Mouse (Mus musculus) spleen, adult 18-20 months (tissue): ENCODE results near the gene Rps21.

Experiments
- DNase-seq, 2 experiments: peaks; one replicate each; pipeline ENCODE4 v3.0.0; 2022; ENCODE audit warnings: mixed read lengths in 2 of 2

The Rps21 gene

DNA sequence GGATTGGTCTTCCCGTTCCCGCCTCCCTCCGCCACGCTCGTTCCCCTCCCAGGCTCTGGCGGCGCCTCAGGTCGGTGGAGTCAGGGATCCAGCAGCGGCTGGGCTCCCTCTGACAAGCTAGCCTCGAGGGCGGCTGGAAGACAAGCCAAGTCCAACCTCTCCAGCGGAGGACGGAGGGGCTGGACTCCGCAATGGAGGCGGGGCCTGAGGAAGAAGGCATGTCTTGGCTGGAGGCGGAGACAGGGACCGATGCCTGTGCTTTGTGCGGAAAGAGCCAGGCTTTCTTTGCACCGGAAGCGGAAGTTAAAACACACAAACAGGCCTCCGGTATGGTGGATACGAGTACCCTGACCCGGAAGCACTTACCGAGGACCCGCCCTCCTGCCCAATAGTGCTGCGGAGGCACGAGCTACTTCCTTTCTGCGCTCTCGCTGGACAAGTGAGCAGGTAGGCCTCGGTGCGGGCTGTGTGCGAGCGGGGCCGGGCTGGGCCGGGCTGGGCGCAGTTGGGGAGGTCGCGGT is at the start of gene Rps21:
Rps21 (plus strand) TSS at position 377 of the 521 bp plus-strand sequence.
- DNase-seq, result peak; percentile 92 to 94

DNA sequence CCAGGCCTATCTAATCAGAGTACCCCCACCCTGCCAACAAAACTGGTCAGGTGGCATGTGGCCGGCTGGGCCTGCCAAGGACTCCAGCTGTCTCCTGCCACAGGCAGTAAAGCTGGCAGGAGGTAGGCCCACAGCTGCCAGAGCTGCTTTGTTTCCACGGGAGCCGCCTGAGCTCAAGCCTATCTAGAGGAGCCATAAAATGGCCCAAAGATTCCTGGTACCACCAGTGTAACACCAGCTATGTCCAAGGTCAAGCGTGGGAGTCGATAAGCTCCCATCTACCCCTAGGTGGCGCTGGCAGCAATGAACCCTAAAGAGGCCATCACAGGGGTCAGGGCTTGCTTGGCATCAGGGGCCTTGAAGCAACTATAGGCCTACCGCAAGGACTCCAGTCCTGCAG is 49.3 kb upstream of the Rps21 start:
- no peak for DNase-seq

DNA sequence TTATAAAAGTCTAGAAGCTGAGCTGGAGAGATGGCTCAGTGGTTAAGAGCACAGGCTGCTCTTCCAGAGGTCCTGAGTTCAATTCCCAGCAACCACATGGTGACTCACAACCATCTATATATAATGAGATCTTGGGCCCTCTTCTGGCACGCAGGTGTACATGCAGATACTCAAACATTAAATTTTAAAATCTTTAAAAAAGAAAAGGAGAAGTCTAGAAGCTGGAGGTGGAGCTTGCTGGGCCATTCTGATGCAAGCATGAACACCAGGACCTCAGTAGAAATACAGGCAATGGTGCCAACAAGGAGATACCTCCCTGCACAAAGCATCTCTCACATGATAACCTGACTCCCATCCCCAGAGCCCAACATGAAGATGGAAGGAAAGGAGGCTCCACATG is 48.2 kb upstream of the Rps21 start:
- no peak for DNase-seq

DNA sequence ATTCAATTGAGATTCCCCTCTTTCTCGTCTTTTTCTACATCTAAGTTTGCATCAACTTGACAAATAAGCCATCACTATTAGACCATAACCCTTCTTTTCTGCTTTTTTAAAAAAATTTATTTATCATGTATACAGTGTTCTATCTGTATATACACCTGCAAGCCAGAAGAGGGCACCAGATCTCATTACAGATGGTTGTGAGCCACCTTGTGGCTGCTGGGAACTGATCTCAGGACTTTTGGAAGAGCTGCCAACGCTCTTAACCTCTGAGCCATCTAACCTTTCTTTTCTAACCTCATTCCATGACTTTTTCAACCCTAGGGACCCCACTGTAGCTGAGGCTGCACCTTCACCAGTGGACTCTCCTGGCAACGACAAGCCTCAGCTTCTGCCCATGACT is 44.9 kb upstream of the Rps21 start:
- DNase-seq, result no peak

DNA sequence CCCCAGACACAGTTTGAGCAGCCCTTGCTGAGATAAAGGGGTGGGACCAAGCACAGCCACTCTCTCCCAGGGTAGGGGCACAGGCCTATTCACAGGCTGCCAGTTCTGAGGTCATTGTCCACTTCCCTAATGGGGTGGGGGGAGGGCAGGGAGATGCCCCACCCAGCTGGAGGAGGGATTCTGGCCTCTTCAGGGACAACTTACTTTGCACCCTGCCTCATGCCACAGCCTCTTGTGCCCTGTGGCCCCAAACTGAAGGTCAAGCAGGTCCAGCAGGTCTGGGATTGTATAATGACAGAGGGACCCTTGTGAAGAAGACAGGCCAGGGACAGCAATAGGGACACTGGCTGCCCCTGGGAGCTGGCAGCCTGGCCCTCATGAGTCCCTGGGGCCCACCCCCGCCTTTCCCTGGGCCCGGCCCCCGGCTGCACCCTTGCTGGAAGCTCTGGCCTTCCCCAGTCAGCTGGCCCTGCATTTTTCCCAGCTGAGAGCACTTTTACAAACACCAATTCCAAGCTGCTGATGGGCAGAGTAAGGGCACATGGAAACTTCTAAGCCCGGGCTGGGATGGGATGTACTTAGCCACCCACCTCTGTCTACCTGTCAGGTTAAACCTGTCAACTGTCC is 42.7 kb upstream of the Rps21 start:
- DNase-seq, result no peak

DNA sequence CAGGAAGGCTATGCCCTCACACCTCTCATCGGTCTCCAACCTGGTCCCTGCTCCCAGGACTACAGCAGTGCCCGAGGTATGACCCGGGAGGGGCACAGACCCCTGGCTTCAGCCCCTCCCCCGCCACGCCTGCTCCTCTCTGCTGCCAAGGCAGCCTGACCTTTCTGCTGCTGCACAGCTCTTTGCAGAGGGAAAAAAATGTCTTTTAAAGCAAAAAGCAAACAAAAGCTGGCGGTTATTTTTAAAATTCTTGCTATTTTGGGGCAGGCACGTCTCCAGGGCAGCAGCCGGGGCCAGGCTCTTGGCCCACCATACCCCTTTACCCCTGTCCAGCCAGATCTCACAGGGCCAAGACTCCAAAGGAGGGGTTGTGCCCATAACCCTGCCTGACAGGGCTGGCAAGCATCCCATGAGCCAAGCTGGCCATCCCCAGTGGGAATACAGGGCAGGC is 42.1 kb upstream of the Rps21 start:
- DNase-seq, result no peak

DNA sequence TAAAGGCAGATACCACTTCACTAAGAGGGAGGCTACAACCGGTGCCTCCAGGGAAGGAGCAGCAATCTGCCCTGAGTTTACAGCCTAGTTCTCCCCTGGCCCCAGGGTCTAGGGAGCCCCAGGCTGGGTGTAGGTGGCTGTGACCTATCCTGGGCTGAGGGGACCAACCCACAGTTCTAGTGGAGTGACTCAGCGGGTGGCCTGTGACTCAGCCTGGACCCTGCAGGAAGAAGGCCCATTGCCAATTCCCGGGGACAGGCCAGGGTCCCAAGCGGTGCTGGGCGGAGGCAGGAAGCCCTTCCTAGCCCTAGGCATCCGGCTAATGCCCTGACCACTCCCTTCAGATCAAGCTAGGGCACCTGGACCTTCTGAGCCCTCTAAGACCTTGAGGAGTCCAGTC is 41.2 kb upstream of the Rps21 start:
- DNase-seq, result no peak

DNA sequence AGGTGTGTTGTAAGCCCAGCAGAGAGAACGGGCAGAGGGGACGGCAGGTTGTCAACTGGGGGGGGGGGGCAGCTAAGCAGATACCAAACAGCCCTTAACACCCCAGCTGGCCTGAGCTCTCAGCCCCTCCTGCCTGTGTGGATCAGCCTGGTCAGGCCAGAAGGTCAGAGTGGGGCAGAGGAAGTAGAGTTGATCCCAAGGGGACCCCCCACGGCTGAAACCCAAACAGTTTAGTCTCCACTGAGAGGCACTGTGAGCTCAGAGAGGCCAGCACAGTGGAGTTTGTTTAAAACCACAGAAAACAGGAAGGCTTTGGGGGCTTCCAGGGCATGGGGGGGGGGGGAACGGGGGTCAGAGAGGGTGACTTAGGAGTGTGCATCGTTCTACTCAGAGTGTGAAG is 40.3 kb upstream of the Rps21 start:
- DNase-seq, result no peak

DNA sequence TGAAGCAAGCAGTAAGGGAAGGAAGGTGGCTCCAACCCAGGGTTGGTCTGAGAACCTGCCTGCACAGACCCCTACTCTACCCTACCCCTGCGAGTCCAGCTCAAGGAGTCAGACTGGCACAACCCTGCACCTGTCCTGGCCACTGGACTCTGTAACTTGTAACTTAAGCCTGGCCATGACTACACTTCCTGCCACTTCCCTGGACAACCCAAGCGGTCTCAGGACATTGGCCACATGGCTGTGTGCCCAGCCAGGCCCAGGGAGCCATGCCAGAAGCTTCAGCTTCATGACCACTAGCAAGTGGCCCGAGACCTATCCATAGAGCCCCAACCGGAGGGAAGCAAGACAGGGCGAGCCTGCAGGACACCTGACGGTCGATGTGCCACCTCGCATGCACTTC is 39.6 kb upstream of the Rps21 start:
- DNase-seq, result no peak

DNA sequence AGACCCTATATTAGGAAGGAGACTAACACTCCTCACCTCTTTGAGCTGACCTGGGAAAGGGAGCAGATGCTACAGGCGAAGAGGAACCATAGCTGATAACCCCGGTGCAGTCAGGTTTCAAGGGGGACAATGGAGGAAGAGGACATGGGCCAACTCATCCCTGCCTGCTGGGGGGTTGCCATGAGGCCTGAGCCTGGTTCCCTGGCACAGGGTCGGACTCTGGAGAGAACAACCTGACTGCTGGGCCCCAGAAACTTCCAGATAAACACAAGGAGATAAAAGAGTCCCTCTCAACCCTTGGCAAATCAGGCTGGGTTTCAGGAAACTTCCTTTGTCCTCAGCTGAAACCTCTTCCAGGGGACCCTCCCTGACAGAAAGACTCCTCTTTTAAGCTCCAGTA is 38.9 kb upstream of the Rps21 start:
- DNase-seq, result no peak

DNA sequence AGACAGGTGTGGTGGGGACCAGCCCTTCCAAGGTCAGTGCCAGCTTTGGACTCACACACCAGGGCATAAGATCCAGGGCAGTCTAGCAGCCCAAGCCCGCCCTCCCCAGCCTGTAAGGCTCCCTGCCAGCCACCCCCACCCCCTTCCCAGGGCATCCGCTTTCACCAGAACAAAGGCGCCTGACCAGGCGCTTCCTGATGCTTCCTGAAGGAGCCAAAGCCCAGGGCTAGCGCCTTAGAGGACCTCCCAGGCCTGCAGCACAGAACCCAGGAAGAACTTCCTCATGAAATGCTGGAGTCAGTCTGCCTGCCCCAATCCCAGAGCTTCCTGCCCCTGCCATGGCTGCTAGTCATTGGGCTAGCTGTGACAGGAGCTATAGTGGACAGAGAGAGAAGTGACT is 38.5 kb upstream of the Rps21 start:
- DNase-seq, result no peak

DNA sequence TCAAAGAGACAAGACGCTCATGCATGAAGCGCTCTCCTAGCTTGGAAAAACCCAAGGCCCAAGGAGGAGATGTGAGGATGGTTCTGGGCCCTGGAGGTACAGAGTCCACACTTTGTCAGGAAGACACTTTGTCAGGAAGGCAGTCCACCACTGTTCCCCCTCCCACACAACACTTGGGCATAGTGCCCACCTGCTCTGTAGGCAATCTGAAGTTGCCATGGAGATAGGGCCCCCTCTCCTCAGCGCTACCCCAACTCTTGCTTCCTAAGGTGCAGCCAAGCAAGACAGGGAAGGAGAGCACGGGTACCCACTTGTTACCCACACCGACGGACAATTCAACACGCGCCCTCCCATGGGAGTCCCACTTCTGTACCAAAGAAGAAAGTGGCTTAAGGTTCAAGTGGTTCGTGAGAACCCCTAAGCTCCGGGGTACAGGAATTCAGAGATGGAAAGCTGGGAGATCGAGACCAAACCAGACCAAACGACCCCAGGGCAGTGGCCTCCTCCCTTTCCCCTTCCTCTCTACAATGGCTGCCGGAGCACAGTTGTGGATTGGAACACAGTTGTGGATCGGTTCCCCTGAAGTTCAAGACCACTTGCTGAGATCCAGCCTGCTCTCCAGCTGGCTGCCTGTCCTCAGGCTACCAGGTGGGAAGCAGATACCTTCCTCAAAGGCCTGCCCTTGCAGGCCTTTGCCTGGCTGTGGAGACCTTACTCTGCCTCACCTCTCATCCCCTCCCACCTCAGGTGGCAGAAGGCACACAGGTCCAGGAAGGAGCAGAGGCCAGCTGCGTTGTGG is 37.8 kb upstream of the Rps21 start:
- DNase-seq, result no peak

DNA sequence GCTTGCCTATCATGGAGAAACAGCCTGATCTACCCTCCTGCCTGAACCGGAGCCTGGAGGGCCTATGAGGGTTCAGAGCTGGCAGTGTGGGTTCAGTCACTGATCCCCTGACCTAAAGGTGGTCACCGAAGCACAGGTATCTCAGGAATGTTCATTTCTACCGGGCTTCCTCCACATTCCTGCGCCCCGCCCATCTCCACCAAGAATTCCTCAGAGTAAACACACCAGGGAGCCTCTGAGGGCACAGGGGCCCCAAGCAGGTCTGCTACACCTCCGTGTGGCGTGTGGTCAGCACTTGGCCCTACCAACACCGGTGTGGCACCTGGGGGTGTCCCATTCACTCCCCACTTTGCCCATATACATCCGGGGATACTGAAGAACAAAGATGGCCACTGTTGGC is 37.0 kb upstream of the Rps21 start:
- DNase-seq, result no peak

DNA sequence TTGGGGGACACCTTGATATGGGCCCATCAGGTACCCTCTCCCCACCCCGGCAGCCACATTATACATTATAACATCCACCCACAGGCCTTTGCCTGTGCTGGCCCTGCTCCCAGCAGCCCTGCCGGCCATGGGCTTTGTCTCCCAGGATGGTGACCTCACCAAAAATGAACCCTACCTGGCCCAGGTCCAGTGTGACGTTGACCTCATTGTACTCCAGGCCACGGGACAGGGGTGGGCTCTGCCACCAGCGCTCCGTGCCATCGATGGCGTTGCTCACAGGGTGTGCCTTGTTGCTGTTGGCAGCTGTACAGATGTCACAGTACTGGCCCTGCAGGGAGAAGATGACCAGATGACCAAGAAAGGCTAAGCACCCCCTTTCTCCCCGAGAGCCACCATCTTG is 36.1 kb upstream of the Rps21 start:
- DNase-seq, result no peak

DNA sequence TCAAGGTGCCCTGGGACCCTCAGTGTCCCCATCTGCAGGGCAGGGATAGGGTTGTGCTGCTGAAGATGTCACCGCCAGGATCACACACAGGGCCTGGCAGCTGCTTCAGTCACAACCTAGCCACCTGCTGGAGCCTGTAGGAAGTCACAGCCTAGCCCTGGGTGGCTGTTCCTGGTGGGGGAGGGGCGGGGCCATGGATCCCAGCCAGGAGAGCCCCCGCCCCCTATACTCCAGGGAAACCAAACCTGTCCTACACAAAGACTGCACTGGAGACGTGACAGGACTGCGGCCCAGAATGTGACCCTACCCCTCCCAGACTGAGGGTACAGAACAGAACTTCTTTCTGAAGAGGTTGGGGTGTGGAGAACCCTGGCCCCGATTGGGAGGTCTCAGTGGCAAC is 34.9 kb upstream of the Rps21 start:
- DNase-seq, result no peak

DNA sequence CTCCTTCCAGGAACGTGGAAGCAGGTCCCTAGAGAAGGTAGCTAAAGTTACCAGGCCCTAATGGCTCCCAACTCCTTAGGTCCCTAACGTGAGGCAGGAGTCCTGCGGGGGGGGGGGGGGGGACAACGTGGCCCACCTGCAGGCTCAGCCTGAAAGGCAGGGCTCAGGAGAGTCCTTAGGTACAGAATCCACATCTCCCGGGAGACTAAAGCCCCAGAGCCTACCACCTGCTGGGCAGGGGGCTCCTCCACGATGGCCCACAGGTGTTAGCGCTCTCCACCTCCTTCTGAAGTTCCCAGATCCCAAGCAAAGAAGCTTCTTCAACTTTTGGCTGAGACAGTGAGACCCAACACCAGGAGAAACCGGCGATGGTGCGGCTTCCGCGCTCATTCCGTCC is 32.5 kb upstream of the Rps21 start:
- no peak for DNase-seq

DNA sequence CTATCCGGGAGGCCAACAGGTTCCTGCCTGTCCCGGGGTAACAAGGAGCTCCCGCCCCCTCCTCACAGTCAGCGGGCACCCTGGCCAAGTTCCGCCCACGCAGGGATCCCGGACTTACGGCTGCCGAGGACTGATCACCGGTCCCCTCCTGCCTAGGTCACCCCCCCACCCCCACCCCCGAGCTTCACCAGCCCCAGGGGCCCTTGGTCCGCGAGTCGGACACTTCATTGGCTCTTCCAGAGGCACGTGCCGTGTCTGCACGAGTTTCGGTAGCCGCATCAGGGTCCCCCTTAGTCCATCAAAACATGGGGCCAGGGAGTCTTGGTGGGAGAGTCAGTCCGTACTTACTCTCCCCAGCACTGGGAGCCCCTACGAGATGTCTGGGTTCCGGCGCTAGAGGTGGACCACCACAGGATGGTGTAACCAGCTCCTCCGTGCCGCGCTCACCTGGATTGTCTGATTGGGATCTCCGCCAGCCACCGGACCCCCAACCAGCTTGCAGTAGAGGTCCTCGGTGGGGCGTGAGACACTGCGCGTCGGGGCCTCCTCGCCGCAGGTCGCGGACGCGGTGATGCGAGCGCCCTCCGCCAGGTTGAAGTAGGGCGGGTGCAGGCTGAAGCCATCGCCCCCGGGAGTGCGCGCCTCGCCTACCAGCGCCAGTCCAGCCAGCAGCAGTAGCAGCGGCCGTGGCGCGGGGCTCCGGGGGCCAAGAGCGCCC is 32.0 kb upstream of the Rps21 start:
- DNase-seq, result no peak

DNA sequence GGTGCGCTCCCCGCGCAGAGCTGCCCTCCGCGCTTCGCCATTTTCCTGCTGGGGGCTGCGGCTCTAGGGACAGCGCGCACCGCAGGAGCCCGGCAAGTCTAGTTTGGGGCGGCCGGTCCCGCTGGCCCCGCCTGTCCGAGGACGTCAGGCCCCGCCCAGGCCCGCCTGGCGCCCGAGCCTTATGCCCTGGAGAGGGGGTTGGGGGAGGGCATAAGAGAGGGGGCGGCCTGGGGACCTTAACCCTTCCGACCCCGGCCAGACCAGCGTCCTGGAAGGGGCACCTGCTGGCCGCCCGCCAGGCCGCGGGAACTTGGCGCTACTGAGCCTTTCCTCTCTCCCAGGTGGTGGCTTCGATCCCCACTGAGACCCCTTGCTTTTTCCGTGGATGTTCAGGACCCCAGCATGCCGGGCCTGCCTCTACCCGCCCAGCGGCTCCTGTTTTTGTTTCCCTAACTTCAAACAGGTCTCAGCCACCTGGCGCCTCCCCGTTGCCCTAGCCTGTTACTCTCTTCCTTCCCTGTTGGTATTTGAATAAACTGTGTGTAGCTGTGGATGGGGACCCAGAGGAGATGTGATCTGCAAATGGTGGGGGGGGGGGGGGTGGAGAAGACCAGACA is 31.3 kb upstream of the Rps21 start, which contains the start of gene Lama5:
Lama5 (minus strand) TSS at position 98 of the 617 bp plus-strand sequence.
- DNase-seq, result no peak

DNA sequence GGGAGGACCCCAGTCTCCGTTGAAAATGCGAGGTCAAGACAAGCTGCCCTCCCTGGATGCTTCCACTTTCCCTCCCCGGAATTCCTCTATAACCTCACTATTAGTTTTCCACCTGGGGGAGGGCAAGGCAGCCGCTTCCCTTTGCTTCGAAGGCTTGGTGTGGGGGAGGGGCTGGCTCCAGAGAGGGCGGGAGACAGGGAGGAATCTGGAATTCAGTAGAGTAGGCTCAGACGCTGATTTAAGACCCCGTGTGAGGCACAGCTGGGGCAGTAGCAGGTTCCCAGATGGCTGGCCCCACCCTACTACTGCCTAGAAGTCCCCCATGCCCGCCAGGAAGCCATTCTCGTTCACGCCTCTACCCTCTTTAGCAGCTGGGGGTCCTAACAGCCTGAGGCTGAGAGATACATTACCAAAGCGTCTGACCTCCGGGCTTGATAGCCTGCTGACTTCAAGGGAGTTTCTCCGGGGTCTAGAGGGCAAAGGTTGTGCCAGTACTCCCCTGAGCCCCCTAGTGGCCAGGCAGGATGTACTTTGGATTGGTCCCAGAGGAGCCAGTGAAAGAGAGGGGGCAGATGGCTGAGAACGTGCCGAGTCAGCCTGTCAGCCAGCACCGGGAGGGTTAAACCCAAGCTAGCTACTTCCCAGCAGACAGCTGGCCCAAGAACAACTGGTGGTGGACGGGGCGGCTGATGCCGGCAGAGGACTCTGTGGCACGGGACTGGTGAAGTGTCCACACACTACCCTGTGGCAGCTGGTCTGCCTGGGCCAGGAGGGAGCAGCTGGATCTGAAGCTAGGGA is 29.7 kb upstream of the Rps21 start:
- DNase-seq, result peak in 1 of 2 experiments; percentile 57

DNA sequence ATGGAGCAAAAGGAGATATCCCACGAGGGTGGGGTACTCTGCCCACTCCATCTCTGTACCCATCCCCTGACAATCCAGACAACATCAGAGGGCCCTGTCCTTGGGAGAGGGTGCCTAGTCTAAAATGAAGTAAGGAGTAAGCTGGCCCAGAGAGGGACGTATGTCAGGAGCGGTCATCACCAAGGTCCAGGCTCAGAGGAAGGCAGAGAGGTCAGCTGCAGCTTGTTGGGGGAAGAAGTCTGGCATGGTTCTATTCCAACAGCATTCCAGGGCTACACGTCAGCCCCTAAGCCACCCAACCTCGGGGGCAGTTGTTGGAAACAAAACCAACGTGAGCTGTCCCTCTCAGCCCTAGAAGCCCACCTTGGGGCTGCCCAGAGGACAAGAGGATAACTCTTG is 29.1 kb upstream of the Rps21 start:
- DNase-seq, result no peak

DNA sequence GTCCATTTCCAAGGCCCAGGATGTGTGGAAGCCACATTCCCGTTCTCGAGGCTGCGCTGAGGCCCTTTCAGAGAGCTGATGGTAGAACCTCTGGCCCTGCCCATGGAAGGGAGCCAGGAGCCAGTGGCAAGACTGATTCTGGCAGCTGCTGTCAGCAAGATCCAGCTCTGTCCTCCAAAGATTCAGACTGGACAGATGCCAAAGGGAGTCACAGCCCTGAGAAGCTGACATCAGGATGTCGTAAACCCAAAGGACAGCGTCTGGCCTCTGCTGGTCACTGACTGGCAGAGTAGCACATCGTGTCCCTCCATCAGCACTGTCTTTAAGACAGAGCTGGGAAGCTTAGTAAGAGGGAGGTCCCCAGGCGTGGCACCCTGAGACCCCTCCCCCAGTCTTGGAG is 28.6 kb upstream of the Rps21 start:
- DNase-seq, result no peak

DNA sequence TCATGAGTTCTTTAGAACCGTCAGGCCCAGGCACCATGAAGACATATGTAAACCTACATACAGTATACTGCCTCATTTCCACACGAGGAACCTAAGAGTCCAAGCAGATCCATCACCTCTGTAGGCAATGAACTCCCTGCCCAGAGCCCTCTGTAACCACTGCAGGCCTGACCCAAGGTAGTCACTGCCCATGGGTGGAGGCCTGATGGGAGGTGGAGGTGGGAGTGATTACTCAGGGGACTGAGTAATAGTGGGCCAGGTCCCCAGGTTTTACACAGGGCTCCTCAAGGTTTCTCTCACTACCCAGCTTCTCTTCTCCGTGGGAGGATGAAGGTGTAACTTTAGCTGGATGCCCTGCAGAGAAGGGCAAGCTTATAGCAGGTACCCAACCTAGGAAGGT is 28.0 kb upstream of the Rps21 start:
- DNase-seq, result no peak
